Mouse (Mus musculus): ENCODE results near the gene Rmi1. TPM values are rescaled to one million over a fixed set of nuclear protein-coding genes. Genes with fewer than 3 reads are reported as not detected.

Rmi1 gene
- polyA plus RNA-seq, 1 experiment from 2014 or later, result 32.9 TPM

DNA sequence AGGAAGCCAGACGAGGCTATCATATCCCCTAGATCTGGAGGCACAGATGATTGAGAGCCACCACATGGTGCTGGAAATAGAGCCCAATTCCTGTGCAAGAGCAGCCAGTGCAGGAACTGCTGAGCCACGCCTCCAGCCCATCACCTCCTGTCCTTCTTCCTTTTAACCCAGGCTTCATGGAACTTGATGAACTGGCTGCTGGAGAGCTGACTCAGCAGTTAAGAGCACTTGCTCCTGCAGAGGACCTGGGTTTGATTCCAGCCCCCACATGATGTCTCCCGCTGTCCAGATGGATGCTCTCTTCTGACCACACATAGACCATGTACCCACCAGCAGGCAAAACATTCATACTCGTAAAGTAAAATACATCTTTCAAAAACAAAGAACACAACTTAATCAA lies 33.2 kb upstream of the Rmi1 start:
- ATAC-seq (replicated peaks; ENCODE audit: low FRiP score), result no peak
- 70% methylated on average over 4 of the region's 4 CpGs for WGBS
- Histone ChIP-seq H3K36me3 (ENCODE audit: control insufficient read depth, insufficient read depth, low read length) (no peaks in the 10 kb centered on the region), H3K9ac (ENCODE audit: low read depth, low read length) (no peak overlapping the region), H3K27me3 (replicated peaks; ENCODE audit: control insufficient read depth, insufficient read depth, low read length) (no peaks in the 10 kb centered on the region), H3K4me1 (replicated peaks; ENCODE audit: control insufficient read depth, insufficient read depth, low read length) (0 out of 2 replicates have a peak, but pooled peaks cover 2% of the 10 kb centered on the region), H3K4me3 (ENCODE audit: low read depth, low read length) (no peak overlapping the region), H3K9me3 (ENCODE audit: control insufficient read depth, low read length) (no peaks in the 10 kb centered on the region), H3K4me2 (no peak overlapping the region), H3K27ac (ENCODE audit: low read depth, low read length) (no peak overlapping the region)
- no peak for DNase-seq (ENCODE audit: low spot score)

DNA sequence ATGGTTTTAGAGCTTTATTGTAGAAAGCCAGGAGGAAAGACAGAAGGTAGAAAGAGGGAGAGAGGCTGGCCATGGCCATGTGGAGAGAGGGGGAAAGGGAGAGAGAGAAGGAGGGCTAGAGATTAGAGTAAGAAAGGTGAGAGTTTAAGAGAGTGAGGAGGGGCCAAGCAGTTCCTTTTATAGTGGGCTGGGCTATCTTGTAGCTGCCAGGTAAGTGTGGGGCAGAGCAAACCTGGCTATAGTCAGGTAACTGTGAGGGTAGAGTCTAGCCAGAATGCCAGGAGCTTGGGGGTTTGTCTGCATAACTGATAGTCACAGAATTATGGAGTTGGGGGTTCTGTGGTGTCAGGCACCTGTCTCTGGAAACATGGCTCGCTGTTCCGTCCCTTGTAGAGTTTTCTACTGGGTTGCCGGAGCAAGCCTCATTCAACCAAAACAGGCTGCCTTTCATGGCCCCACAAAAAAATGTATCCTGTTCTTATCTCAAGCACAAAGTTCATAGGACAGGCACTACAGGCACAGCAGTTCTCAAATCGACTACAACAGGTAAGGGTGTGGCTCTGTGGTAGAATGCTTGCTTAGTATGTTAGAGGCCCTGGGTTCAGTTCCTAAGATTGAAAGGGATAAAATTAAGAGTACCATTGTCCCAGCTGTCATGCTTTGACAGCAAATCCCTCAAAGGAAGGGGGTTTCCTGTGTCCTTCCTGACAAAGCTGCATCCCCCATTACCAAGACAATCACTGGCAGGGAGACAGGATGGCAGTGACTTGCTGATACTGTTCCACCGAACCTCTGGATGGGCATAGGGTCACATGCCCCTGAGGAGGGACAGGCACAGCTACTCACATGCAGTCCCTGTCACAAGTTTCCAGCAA lies 29.5 kb upstream of the Rmi1 start:
- no peak for ATAC-seq (replicated peaks; ENCODE audit: low FRiP score)
- peaks cover 4% of the 10 kb centered on the region; the same call in 1 of the 2 replicates for H3K9me3 ChIP-seq (ENCODE audit: control insufficient read depth, low read length)

DNA sequence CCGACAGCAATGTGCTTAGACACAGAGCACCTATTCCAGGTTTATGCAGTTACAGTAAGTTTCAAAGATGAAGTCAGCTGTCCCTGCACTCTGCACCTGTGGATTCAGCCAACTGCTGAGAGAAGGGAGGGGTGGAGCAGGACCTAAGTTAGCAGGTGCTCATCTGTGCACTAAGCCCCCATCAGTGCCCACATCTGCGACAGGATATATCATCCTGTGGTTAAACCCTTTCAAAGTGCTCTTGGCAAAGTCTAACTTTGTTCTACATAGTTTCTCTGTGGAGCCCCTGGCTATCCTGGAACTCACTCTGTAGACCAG lies 28.9 kb upstream of the Rmi1 start:
- H3K27ac ChIP-seq (ENCODE audit: low read depth, low read length), result no peak overlapping the region
- WGBS, result 77% methylated on average over 2 of the region's 2 CpGs
- H3K36me3 ChIP-seq (ENCODE audit: control insufficient read depth, insufficient read depth, low read length), result no peaks in the 10 kb centered on the region
- ATAC-seq (replicated peaks; ENCODE audit: low FRiP score) (no peak), DNase-seq (ENCODE audit: low spot score) (no peak)
- H3K4me2 ChIP-seq, result no peak overlapping the region
- no peak overlapping the region for H3K9ac ChIP-seq (ENCODE audit: low read depth, low read length)
- H3K27me3 ChIP-seq (replicated peaks; ENCODE audit: control insufficient read depth, insufficient read depth, low read length), result no peaks in the 10 kb centered on the region
- no peak overlapping the region for H3K4me3 ChIP-seq (ENCODE audit: low read depth, low read length)
- peaks cover 4% of the 10 kb centered on the region; the same call in 1 of the 2 replicates for H3K9me3 ChIP-seq (ENCODE audit: control insufficient read depth, low read length)
- no peaks in the 10 kb centered on the region for H3K4me1 ChIP-seq (replicated peaks; ENCODE audit: control insufficient read depth, insufficient read depth, low read length)

More for the DNA sequence above, 29.5 kb upstream of the Rmi1 start:
- no peak overlapping the region for H3K9ac ChIP-seq (ENCODE audit: low read depth, low read length)
- peak; percentile 22 for DNase-seq (ENCODE audit: low spot score)
- H3K27me3 ChIP-seq (replicated peaks; ENCODE audit: control insufficient read depth, insufficient read depth, low read length), result no peaks in the 10 kb centered on the region
- 69% methylated on average over 5 of the region's 5 CpGs for WGBS
- H3K4me3 ChIP-seq (ENCODE audit: low read depth, low read length), result no peak overlapping the region
- no peaks in the 10 kb centered on the region for H3K36me3 ChIP-seq (ENCODE audit: control insufficient read depth, insufficient read depth, low read length)
- H3K4me2 ChIP-seq, result no peak overlapping the region
- H3K4me1 ChIP-seq (replicated peaks; ENCODE audit: control insufficient read depth, insufficient read depth, low read length), result no peaks in the 10 kb centered on the region
- H3K27ac ChIP-seq (ENCODE audit: low read depth, low read length), result no peak overlapping the region

DNA sequence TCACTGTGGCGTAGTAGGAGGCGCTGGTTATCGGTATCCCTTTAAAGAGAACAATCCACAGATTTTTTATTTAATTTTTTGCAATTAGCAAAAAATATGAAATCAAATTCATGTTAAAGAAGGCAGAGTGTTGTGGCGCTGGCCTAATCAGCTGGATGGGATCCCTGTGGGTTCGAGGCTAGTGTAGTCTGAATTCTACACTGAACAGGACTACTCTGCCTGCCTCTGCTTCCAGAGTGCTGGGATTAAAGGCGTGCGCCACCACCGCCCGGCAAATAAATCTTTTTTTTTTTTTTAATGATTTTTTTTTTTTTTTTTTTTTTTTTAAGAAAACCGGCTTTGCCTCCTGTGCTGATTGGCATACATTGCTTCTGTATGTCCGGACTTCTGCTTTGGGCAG lies 17.7 kb upstream of the Rmi1 start:
- WGBS, result 48% methylated on average over 11 of the region's 11 CpGs
- Histone ChIP-seq H3K9me3 (ENCODE audit: control insufficient read depth, low read length) (peaks cover 16% of the 10 kb centered on the region), H3K36me3 (ENCODE audit: control insufficient read depth, insufficient read depth, low read length) (peaks cover 33% of the 10 kb centered on the region), H3K4me3 (ENCODE audit: low read depth, low read length) (peak overlapping the region; percentile 82), H3K27ac (ENCODE audit: low read depth, low read length) (peak overlapping the region; percentile 70), H3K9ac (ENCODE audit: low read depth, low read length) (peak overlapping the region; percentile 93), H3K4me2 (peak overlapping the region; percentile 95), H3K4me1 (replicated peaks; ENCODE audit: control insufficient read depth, insufficient read depth, low read length) (peaks cover 7% of the 10 kb centered on the region), H3K27me3 (replicated peaks; ENCODE audit: control insufficient read depth, insufficient read depth, low read length) (no peaks in the 10 kb centered on the region)
- ATAC-seq (replicated peaks; ENCODE audit: low FRiP score) (no peak), DNase-seq (ENCODE audit: low spot score) (no peak)

DNA sequence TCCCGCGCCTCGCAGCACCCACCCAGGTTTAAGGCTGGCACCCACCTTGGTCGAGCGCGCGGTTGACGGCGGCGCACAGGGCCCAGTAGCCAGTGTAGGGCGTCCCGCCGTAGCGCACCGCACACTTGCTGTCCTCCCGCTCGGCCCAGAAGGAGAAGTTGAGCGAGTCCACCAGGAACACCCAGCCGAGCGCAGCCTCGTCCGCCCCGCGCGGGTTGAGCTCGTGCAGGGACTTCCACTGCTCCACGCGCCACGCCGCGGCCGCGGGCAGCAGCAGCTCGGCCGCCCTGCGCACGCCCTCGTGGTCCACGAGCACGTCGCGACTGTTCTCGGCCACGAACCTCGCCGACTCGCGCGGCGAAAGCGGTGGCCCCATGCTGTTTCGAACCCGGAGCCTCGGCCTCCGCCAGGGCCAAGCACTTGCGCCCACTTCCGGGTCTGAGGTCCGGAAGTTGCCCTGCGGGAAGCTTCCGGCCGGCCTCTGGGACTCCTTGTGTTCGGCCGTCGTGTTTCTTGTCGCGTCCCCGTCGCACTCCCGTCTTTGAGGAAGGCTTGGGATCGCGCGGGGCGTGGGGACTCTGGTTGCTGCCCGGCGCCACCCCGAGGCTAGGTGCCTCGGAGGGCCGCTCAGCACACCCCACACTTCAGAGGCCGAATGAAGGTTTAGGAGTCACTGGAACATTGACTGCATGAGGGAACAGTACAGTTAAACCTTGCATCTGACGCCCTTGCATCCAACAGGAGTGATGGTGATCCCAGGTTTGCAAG lies 17.1 kb upstream of the Rmi1 start, which contains the start of gene 2210016F16Rik:
2210016F16Rik (minus strand) TSS at position 447 of the 768 bp plus-strand sequence.
- Histone ChIP-seq H3K9me3 (ENCODE audit: control insufficient read depth, low read length) (peaks cover 16% of the 10 kb centered on the region), H3K4me1 (replicated peaks; ENCODE audit: control insufficient read depth, insufficient read depth, low read length) (peaks cover 7% of the 10 kb centered on the region), H3K4me3 (ENCODE audit: low read depth, low read length) (peak within 1 kb of the TSS; percentile 82), H3K36me3 (ENCODE audit: control insufficient read depth, insufficient read depth, low read length) (peaks cover 30% of the 10 kb centered on the region), H3K27ac (ENCODE audit: low read depth, low read length) (peak within 1 kb of the TSS; percentile 70), H3K9ac (ENCODE audit: low read depth, low read length) (peak within 1 kb of the TSS; percentile 93), H3K27me3 (replicated peaks; ENCODE audit: control insufficient read depth, insufficient read depth, low read length) (no peaks in the 10 kb centered on the region), H3K4me2 (peak within 1 kb of the TSS; percentile 95)
- WGBS, result 2% methylated on average over 80 of the region's 80 CpGs
- DNase-seq (ENCODE audit: low spot score) (peak; percentile 77), ATAC-seq (replicated peaks; ENCODE audit: low FRiP score) (peak; percentile 77)

DNA sequence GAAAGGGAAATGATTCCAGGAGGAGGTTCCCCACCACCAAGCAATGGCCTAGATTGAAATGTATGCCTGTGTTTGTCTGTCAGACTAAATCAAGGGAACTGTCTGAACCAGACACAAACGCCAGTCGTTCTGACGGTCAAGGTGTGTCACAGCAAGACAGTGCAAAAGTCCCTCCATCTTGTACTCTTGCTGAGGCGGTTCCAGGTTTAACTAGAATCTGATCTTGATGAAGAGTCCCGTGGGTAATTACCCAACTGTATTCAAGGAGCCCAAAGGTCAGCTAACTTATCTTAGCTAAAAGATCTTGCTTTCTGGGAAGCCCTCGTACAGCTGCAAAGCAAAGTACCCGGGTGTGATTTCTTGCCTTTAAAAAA lies 16.5 kb upstream of the Rmi1 start:
- H3K36me3 ChIP-seq (ENCODE audit: control insufficient read depth, insufficient read depth, low read length), result peaks cover 25% of the 10 kb centered on the region
- peak overlapping the region; percentile 95 for H3K4me2 ChIP-seq
- H3K27ac ChIP-seq (ENCODE audit: low read depth, low read length), result peak overlapping the region; percentile 70; the same call in 1 of the 2 replicates
- H3K4me3 ChIP-seq (ENCODE audit: low read depth, low read length), result peak overlapping the region; percentile 82
- 78% methylated on average over 7 of the region's 7 CpGs for WGBS
- ATAC-seq (replicated peaks; ENCODE audit: low FRiP score) (no peak), DNase-seq (ENCODE audit: low spot score) (no peak)
- H3K9ac ChIP-seq (ENCODE audit: low read depth, low read length), result peak overlapping the region; percentile 93
- H3K9me3 ChIP-seq (ENCODE audit: control insufficient read depth, low read length), result peaks cover 16% of the 10 kb centered on the region
- H3K4me1 ChIP-seq (replicated peaks; ENCODE audit: control insufficient read depth, insufficient read depth, low read length), result peaks cover 7% of the 10 kb centered on the region
- no peaks in the 10 kb centered on the region for H3K27me3 ChIP-seq (replicated peaks; ENCODE audit: control insufficient read depth, insufficient read depth, low read length)

DNA sequence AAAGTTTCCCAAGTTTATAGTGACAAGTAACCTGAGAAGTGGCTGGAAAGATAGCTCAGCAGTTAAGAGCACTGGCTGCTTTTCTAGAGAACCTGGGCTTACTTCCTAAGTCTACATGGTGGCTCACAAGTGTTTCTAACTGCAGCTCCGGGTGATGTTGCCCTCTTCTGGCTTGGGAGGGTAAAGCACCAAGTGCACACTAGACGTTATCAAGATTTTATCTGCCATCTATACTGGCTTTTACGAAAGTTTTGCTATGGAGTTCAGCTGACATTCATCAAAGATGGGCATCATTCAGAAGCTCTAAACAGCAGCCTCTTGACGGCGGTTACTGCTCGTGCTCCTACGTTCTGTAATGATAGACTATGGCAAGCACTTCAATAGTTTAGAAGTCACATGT lies 14.1 kb upstream of the Rmi1 start:
- Histone ChIP-seq H3K4me1 (replicated peaks; ENCODE audit: control insufficient read depth, insufficient read depth, low read length) (peaks cover 7% of the 10 kb centered on the region), H3K4me2 (no peak overlapping the region), H3K4me3 (ENCODE audit: low read depth, low read length) (no peak overlapping the region), H3K9me3 (ENCODE audit: control insufficient read depth, low read length) (no peaks in the 10 kb centered on the region), H3K27me3 (replicated peaks; ENCODE audit: control insufficient read depth, insufficient read depth, low read length) (no peaks in the 10 kb centered on the region), H3K36me3 (ENCODE audit: control insufficient read depth, insufficient read depth, low read length) (peaks cover 7% of the 10 kb centered on the region; the same call in 1 of the 2 replicates), H3K9ac (ENCODE audit: low read depth, low read length) (no peak overlapping the region), H3K27ac (ENCODE audit: low read depth, low read length) (no peak overlapping the region)
- DNase-seq (ENCODE audit: low spot score), result peak; percentile 53
- 19% methylated on average over 7 of the region's 7 CpGs for WGBS
- no peak; the same call in 1 of the 2 replicates for ATAC-seq (replicated peaks; ENCODE audit: low FRiP score)

DNA sequence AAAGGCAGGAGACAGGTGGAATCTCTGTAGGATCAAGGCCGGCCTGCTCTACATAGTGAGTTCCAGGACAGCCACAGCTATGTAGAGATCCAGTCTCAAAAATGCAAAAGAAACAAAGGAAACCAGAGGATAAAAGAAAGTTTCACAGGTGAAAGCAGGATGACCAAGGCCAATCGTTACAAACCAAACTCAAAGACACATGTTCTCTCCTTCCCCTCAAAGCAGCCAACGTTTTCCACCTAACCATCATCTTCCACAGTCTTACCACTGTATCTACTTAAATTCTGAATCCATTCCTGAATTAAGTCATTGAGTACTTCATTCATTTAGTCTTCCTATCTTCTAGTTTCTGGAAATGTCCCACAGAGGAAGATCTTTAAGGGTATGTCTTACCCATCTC lies 13.7 kb upstream of the Rmi1 start:
- Histone ChIP-seq H3K9ac (ENCODE audit: low read depth, low read length) (no peak overlapping the region), H3K4me3 (ENCODE audit: low read depth, low read length) (no peak overlapping the region), H3K27ac (ENCODE audit: low read depth, low read length) (no peak overlapping the region), H3K36me3 (ENCODE audit: control insufficient read depth, insufficient read depth, low read length) (peaks cover 7% of the 10 kb centered on the region; the same call in 1 of the 2 replicates), H3K4me1 (replicated peaks; ENCODE audit: control insufficient read depth, insufficient read depth, low read length) (peaks cover 7% of the 10 kb centered on the region), H3K4me2 (no peak overlapping the region), H3K9me3 (ENCODE audit: control insufficient read depth, low read length) (no peaks in the 10 kb centered on the region), H3K27me3 (replicated peaks; ENCODE audit: control insufficient read depth, insufficient read depth, low read length) (no peaks in the 10 kb centered on the region)
- ATAC-seq (replicated peaks; ENCODE audit: low FRiP score) (no peak), DNase-seq (ENCODE audit: low spot score) (no peak)
- 42% methylated on average over 3 of the region's 3 CpGs for WGBS

Measured in liver, embryonic 11.5 days (tissue).